Mouse (Mus musculus) E14TG2a.4 (cell line): ENCODE measurements around the gene Aff3.

Experiments
- CTCF ChIP-seq: conservative IDR thresholded peaks from 2 replicates; pipeline ENCODE4 v1.5.1; 2014; ENCODE audit warnings: low read length
- NANOG ChIP-seq: IDR thresholded peaks from 2 replicates; pipeline ENCODE4 v1.6.1; 2014; ENCODE audit warnings: borderline replicate concordance, low read length, mixed read lengths
- POU5F1 ChIP-seq: IDR thresholded peaks from 2 replicates; pipeline ENCODE4 v1.6.1; 2014; ENCODE audit warnings: low read length, borderline replicate concordance

GRCm38 (mm10) chr1:38488667-38489210, 176.0 kb downstream of the Aff3 start:
- TF ChIP-seq CTCF (no peak), NANOG (no peak), POU5F1 (no peak)
